Mouse (Mus musculus) left cerebral cortex, postnatal 14 days (tissue): Measurements from ENCODE around the gene Lrrc34. TPM values are rescaled to one million over a fixed set of nuclear protein-coding genes. Genes with fewer than 3 reads are reported as not detected.

ENCODE experiments used
- DNase-seq, 2 experiments: peaks; one replicate each; pipeline ENCODE4 v3.0.0; 2021 to 2022; ENCODE audit warnings: low spot score in 2 of 2, mixed read lengths in 1 of 2
- intact Hi-C: fragments of 180-260 bp; cut with DNase I; formaldehyde crosslinking; loops from one replicate; pipeline ENCODE4 v1.15.1; 2025
- long read RNA-seq, 2 experiments: library from polyadenylated mRNA; stranded (forward); transcript quantifications; one replicate each; pipeline ENCODE4 v2.0.0; 2021
- total RNA-seq, 2 experiments: library from RNA; stranded (reverse); gene quantifications; 2 replicates each; pipeline ENCODE4 v1.2.3; 2021

Lrrc34 gene
- total RNA-seq, result under 1 TPM in 1 of 2 experiments, not detected in 1; 0.18 TPM
- long read RNA-seq, experiment 1, result 0 reads
- long read RNA-seq, experiment 2, result 0 reads

DNA sequence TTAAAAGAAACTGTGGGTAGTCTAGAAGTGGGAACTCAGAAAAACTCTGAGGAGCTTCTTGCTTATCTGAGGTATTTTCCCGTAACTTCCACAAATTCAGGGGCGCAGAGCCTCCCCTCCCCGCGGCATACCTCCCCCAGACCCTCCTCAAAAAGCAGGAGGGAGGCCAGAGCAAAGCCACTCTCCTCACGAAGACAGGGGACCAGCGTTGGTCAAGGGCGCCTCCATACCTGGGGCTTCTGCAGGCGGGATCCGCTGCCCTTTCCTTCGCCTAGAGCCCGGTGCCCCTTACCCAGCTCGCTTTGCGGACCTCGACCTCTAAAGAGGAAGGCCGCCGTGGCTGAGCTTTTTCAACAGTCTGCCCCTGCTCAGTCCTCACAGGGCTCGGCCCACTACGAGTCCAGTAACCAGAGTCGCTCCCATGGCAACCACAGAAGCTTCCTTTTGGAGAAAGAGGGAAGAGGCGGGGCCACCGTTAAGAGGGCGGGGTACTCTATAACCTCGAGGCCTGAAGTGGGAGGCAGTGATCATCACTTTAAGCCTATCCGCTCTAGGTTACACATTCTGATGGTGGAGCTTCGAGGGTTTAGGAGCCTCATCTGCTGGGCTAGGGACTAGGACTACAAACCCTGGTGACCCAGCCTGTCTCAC lies at the start of gene Lrrc34:
Gene Lrrc34, minus strand, starts transcription at position 430 of the 651 bp plus-strand sequence.
- DNase-seq, result peak; percentile 19 to 34
- intact Hi-C loops, result no loop called here

DNA sequence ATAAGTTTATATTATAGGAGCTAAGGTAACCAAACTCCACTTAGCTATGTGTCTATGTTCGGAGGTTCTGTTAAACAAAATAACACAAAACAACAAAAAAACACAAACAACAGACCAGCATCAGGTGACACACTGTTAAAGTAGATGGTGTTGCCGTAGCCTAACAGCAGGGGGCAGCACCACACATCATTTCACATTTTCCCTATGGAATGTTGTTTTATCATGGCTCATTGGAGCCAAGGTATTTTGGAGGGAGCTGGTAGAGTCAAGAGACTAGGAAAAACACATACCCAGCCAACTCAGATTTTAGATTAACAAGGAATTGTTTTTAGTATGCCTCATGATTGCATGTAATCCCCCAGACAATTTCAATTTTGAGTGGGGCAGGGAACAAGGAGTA lies 48.7 kb upstream of the Lrrc34 start:
- intact Hi-C loops, result loop anchor here (5.0 kb wide), 1 partner anchor 96 kb away; the partner anchor contains the start of gene Sec62
- peak; percentile 70 to 77 for DNase-seq

DNA sequence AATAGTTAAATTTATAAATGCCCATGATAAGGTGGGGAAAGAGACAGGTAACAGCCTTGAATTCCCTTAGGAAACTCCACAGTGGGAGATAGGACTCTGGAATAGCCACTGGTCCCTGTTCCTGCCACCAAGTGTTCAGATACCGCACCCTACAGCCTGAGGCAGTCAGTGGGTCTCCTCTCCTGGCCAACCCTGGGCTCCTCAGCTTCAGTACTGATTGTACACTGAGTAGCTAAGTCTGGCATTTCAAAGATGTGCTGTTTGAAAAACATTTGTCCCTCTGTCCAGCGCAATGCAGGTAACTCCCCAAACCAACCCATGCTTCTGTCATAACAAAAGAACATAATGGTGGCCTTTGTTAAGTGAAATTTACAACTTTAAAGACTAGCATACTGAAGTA lies 48.0 kb upstream of the Lrrc34 start:
- intact Hi-C loops, result loop anchor here (5.0 kb wide), 1 partner anchor 97 kb away; the partner anchor contains the start of gene Sec62
- DNase-seq, result no peak

DNA sequence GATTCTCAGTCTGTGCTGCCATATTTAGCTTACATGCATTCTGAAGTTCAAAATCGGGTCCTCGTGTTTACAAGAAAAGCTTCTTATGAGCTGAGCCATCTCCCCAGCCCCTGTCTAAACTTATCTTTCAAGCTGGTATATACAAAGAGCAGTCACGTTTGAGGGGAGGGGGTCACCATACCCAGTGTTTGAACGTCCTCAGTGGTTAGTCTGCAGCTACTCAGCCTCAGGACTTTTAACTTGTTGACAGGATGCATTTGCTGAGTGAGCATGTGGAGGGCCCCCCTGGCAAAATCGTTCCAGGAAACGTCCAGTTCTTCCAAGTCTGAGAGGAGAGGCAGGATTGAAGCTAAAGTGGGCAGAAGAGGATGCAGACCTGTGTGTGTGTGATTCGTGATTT lies 43.3 kb upstream of the Lrrc34 start:
- no peak for DNase-seq
- intact Hi-C loops, result no loop called here

DNA sequence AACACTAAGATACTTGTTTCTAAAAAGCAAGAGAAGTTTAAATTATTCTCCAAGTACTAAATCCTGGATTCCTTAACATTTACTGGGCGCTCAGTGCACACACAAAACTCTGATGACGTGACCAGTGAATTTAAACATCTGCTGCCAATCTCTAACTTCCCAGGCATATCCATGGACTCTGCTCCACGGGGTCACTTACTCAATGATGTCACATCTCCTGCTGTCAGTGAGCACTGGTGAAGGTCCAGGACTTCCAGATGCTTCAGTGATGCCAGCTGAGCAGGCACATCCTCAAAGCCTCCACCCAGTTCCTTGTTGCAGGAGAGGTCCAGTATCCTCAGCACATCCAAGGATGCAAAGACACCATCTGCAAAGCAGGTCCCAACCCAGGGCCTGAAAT lies 39.5 kb upstream of the Lrrc34 start:
- intact Hi-C loops, result no loop called here
- no peak for DNase-seq

DNA sequence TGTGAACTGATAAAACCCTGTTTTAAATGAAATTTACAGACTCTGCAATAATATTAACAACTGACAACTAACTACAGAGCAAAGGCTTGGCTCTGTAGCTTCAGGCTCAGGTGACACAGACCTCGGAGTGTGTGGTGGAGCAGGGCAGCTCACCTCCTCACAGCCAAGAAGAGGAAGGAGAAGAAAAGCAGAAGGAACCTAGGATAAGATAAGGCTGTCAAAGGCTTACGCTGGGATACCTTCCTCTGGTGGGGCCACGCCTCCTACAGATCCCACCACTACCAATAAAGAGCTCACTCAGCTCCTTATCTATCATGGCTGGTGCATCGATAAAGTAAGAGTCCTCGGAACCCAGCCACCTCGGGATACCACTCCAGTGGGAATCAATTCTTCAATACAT lies 35.5 kb upstream of the Lrrc34 start:
- DNase-seq, result no peak

DNA sequence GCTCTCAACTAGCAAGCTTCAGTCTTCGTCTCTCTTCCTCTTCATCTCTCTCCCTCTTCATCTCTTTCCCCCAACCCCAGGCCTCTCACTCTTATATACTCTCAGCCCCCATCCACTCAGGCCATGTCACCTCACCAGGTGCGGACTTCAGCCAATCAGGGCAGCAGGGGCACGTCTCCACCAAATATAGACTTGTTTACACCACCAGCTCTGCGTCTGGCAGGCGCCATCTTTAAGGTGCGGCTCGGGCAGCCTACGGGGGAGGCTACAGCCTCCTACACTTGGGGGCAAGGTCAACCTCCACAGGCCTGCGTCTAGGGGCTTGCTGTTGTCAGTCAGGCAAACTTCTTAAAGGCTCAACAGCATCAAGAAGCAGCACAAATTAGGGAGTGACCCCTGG lies 10.8 kb upstream of the Lrrc34 start:
- intact Hi-C loops, result no loop called here

More for the DNA sequence above, 35.5 kb upstream of the Lrrc34 start:
- intact Hi-C loops, result no loop called here

DNA sequence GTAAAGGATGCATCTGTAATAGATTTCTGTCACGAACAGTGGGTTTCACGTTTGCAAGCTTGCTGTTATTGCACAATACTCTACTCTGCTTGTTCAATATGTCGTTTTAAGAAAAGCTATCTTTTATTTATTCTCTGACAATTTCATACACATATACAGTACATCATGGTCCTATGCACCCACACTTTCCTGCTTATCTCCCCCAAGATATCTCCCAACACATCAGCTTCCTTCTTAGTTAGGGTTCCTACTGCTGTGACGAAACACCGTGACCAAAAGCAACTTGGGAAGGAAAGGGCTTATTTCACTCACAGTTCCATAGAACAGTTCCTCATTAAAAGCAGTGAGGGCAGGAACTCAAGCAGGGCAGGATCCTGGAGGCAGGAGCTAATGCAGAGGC lies 8.3 kb upstream of the Lrrc34 start:
- intact Hi-C loops, result no loop called here
- no peak for DNase-seq

More for the DNA sequence above, 10.8 kb upstream of the Lrrc34 start:
- DNase-seq, result no peak

DNA sequence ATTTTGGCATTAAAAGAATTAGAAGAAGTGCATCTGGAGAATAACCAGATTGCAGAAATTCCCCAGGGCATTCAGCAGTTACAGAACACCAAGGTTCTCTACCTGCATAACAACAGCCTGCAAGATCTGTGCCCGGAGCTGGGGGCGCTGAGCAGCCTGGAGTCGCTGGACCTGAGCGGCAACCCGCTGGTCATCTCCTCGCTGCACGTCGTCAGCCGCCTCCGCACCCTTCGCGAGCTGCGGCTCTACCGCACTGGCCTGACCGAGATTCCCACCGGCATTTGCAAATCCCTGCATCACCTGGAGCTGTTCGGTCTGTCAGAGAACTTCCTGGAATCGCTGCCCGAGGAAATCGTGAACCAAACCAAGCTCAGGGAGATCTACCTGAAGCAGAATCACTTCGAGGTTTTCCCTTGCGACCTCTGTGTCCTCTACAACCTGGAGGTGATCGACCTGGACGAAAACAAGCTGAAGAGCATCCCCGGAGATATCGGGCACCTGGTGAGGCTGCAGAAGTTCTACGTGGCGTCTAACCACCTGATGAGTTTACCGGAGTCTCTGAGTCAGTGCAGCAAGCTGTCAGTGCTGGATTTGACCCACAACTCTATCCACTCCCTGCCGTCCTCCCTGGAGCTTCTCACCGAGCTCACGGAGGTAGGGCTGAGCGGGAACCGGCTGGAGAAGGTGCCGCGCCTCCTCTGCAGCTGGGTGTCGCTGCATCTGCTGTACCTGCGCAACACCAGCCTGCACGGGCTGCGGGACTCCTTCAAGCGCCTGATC lies 2.6 kb upstream of the Lrrc34 start:
- intact Hi-C loops, result no loop called here
- peak in 1 of 2 experiments; percentile 9 for DNase-seq

DNA sequence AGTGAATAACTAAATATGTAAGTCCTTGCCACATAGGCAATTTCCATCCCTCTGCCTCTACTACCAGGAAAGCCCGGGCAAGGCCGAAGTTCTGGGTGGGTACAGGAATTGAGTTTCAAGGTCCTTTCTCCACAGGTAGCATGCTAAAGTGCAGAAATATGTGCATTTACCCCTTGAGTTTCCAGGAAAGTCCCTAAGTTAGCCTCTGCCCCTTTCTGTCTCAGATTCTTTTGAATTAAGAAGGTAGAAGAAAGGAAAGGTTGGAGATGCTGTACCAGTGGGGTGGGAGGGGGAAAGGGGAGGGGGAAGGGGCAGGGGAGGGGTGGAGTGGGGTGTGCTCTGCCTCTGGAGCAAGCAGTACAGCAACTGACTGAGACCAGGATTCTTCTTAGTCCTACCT lies 797 bp upstream of the Lrrc34 start:
- intact Hi-C loops, result no loop called here
- no peak for DNase-seq

DNA sequence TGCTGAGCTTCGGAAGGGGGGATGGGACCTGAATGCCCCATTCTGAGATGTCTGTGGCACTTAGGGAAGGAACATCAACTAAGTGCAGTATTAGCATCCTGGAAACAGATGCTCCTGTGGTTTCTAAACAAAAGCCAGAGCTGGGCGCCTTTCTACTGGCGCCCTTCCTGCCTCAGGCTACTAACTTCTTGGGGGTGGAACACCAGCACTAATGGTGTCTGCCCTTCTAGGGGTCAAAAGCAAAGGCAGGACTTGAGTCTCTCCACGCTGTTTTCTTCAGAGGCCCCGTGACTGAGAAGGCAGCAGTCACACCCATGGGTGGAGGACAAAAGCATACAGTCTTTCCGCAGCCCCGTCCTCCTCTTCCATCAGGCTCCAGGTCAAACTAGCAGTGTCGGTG lies 908 bp downstream of the Lrrc34 start:
- DNase-seq, result no peak
- intact Hi-C loops, result no loop called here

DNA sequence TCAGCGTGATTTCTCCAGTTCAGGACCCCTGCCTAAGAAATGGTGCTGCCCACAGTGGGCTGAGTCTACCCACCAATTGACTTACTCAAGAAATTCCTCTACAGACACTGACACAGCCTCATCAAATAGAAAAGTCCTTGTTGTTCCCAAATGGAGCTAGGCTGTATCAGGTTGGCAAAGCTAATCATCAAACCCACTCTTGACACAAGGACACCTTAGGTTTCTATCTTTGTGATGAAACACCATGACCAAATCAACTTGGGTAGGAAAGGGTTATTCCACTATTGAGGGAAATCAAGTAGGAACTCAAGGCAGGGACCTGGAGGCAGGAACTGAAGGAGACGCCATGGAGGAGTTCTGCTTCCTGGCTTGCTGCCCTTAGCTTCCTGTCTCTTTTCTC lies 3.5 kb downstream of the Lrrc34 start, which contains the start of gene Lrriq4:
Gene Lrriq4, plus strand, starts transcription at position 301 of the 400 bp plus-strand sequence.
- intact Hi-C loops, result no loop called here
- DNase-seq, result no peak

DNA sequence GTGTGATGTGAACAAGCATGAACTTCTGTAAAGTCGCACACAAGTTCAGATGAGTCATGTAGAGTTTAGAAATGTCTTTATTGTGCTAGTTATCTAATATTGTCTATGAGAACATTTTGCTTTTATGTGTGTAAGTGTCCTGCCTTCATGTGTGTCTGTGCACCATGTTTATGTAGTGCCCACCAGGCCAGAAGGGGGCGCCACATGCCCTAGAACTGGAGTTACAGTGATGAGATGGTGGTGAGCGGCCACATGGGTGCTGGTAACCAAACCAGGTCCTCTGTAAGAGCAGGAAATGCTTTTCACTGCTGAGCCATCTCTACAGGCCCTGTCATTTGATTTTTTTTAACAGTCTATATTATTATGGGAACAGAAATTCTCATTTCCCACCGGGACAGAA lies 12.0 kb downstream of the Lrrc34 start:
- DNase-seq, result no peak
- intact Hi-C loops, result no loop called here

DNA sequence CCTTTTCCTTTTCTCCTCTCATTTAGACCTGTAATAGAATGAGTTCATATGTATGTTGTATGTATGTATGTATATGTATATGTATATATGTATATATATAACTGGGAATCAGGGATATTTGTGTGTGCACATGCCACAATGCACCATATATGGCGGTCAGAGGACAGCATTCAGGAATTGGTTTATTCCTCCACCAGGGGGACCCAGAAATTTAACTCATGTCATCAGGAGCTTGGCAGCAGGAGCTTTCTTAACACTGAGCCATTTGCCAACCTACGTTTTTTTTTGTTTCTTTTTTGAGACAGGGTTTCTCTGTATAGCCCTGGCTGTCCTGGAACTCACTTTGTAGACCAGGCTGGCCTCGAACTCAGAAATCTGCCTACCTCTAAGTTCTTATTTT lies 14.0 kb downstream of the Lrrc34 start:
- no peak for DNase-seq
- intact Hi-C loops, result no loop called here

DNA sequence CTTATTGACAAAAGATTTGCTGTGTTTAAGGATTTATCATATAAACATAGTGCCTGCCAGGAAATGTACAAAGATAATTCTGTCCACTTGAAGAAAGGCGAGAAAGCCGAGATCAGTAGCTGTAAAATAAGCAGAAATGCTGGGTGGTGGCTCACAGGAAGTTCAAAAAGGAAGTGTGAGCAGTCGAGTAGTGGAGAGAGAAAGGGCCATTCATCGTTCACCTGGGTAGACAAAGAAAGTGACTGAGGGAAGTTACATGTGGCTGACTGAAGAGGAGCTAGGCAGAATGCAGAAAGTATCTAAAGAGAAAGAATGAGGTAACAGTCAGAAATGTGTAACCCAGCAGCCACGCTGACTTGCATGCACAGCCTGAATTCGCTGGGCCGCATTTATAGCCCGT lies 27.5 kb downstream of the Lrrc34 start:
- DNase-seq, result no peak
- intact Hi-C loops, result no loop called here

DNA sequence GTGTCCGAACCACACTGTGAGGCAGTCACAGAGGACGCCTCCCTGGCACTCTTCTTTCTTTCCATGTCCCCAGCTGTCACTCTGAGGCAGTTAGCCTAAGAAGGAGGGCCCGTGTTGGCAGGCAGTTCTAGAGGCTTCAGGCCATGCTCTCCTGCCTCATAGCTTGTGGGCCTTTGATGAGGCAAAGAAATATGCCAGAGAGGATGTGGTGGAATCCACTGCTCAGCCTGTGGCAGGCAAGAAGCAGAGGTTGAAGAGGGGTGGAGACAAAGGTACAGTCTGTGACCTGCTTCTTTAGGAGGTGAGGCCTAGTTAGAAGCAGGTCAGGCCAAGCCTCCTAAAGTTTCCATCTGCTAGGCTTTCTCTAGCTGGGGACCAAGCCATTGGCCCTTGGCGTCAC lies 36.7 kb downstream of the Lrrc34 start:
- intact Hi-C loops, result no loop called here
- no peak for DNase-seq

DNA sequence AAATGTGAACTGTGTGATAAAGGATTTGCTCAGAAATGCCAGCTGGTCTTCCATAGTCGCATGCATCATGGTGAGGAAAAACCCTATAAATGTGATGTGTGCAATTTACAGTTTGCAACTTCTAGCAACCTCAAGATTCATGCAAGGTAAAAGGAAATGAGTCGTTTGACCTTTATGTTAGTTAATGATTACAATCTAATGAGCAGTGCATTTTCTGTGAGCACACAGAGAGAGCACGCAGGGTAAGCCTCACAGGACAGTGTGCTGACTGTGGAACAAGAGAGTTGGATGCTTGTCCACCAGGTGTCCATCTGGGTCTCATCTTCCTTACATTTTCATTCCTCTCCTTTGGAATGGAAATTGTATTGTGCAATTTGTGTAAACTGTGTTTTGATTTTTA lies 38.7 kb downstream of the Lrrc34 start:
- no peak for DNase-seq
- intact Hi-C loops, result loop anchor here (10.0 kb wide), 1 partner anchor 356 kb away; the partner anchor contains the start of gene Phc3

DNA sequence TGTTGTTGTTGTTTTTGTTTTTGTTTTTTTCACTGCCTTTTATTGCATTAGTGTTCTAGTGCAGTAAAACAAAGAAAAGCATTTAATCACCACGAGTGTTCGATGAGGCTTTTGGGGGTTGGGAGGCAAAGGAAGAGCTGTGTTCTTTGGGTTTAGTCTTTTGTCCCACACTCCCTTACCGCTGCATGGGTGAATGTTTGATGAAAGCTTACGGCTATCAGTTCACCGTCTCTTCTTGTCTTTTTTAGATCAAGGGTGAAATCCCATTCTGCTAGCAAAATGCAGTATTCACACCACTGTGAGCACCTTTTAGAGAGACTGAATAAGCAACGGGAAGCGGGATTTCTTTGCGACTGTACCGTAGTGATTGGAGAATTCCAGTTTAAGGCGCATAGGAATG lies 44.4 kb downstream of the Lrrc34 start:
- intact Hi-C loops, result loop anchor here (5.0 to 10.0 kb wide), 3 partner anchors 189 to 362 kb away; partner anchors contain the start of genes Phc3 and Sec62
- DNase-seq, result no peak

DNA sequence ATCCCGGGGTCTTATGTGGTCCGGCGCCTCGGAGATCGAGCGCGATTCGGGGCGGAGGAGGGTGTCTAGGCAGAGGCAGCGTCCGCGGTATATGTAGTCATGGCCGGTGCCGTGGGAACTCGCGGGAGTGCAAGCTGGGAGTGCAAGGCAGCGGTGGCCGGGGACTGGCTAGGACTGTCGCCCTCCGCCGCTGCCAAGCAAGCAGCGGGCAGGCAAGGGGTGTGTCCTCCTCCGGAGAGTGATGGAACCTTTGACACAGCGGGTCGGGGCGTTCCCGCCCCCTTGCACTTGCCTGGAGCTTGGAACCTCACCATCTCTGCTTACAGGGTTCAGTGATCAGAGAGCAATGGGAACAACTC lies 45.0 kb downstream of the Lrrc34 start:
- DNase-seq, result peak in 1 of 2 experiments; percentile 62

DNA sequence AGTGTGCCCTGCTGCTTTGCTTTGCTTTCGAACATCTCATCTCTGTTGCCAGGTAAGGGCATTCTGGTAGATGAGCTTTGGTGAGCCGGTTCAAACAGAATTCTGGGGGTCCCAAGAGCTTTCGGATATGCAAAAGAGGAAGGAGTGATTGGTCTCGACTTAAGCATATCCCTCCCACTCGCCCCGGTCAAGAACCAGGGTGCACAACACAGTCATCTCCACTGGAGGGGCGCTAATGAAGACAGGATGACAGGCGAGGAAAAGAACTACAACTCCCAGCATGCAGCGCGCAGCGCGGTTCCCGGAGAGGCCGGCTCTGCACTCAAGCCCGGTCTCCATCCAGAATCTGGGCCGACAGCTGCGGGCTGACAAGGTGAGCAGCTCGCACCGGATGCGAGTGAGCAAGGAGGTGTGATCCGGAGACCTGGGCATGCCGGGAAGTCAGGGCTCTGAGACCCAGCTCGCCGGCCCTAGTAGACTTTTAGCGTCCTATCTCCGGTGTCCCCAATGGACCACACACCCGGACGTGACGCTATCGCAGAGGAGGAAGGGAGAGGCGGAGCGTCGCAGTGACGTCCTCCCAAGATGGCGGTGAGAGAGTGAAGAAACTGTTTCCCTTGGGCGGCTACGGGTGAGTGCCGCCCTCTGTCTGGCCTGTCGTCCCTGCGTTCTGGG lies 45.5 kb downstream of the Lrrc34 start, which contains the start of gene Mynn:
Gene Mynn, plus strand, starts transcription at position 1 of the 675 bp plus-strand sequence.
- intact Hi-C loops, result loop anchor here (5.0 to 10.0 kb wide), 3 partner anchors 190 to 363 kb away; partner anchors contain the start of genes Phc3 and Sec62

More for the DNA sequence above, 45.0 kb downstream of the Lrrc34 start:
- intact Hi-C loops, result loop anchor here (5.0 to 10.0 kb wide), 3 partner anchors 190 to 362 kb away; partner anchors contain the start of genes Phc3 and Sec62

More for the DNA sequence above, 45.5 kb downstream of the Lrrc34 start, which contains the start of gene Mynn:
- peak; percentile 93 to 96 for DNase-seq
